Mouse (Mus musculus) limb, embryonic 14.5 days (tissue): Measurements from ENCODE around the gene 2010003K11Rik. TPM values are rescaled to one million over a fixed set of nuclear protein-coding genes. Genes with fewer than 3 reads are reported as not detected.

Source experiments
- ATAC-seq: fragments of 200-750 bp; cut with Nextera tagmentation; 2 replicates; pipeline ENCODE4 v1.8.0; 2017; ENCODE audit warnings: low read depth, moderate number of reproducible peaks, moderate TSS enrichment; ENCODE audit not compliant: low FRiP score
- DNase-seq: peaks from one replicate; pipeline ENCODE4 v3.0.0-alpha.2; 2015; ENCODE audit warnings: low spot score
- H3K27ac ChIP-seq: fragments of 300-500 bp; sonication (generic); replicated peaks from 2 replicates; pipeline ENCODE4 v1.5.1; 2014; ENCODE audit warnings: low read depth, mild to moderate bottlenecking, low read length, moderate library complexity, mixed read lengths
- H3K27me3 ChIP-seq: fragments of 300-500 bp; sonication (generic); 2 replicates; pipeline ENCODE4 v1.6.1; 2014; ENCODE audit warnings: low read length, mixed read lengths; ENCODE audit not compliant: control insufficient read depth, insufficient read depth
- H3K36me3 ChIP-seq: fragments of 300-500 bp; sonication (generic); 2 replicates; pipeline ENCODE4 v1.6.1; 2014; ENCODE audit warnings: mild to moderate bottlenecking, low read length, moderate library complexity, mixed read lengths; ENCODE audit not compliant: control insufficient read depth, insufficient read depth
- H3K4me1 ChIP-seq: fragments of 300-500 bp; sonication (generic); 2 replicates; pipeline ENCODE4 v1.6.1; 2014; ENCODE audit warnings: antibody characterized with exemption, low read length, mixed read lengths; ENCODE audit not compliant: control insufficient read depth, insufficient read depth
- H3K4me2 ChIP-seq: fragments of 300-500 bp; sonication (generic); replicated peaks from 2 replicates; pipeline ENCODE4 v1.6.1; 2014; ENCODE audit warnings: low read depth, mild to moderate bottlenecking, low read length, moderate library complexity; ENCODE audit not compliant: severe bottlenecking
- H3K4me3 ChIP-seq: fragments of 300-500 bp; sonication (generic); replicated peaks from 2 replicates; pipeline ENCODE4 v1.5.1; 2014; ENCODE audit warnings: low read length
- H3K9ac ChIP-seq: fragments of 300-500 bp; sonication (generic); 2 replicates; pipeline ENCODE4 v1.6.1; 2014; ENCODE audit warnings: mild to moderate bottlenecking, low read depth, low read length, moderate library complexity; ENCODE audit not compliant: severe bottlenecking
- H3K9me3 ChIP-seq: fragments of 300-500 bp; sonication (generic); 2 replicates; pipeline ENCODE4 v1.6.1; 2016; ENCODE audit warnings: low read length; ENCODE audit not compliant: control insufficient read depth
- POLR2A ChIP-seq: fragments of 200-500 bp; IDR thresholded peaks from 2 replicates; pipeline ENCODE4 v1.8.0; 2012; ENCODE audit warnings: inconsistent platforms, mild to moderate bottlenecking, moderate library complexity, borderline replicate concordance; ENCODE audit not compliant: insufficient read depth, insufficient read length; ENCODE audit errors: extremely low read depth
- WGBS: fragments of 180-500 bp; shearing (Covaris S2); extraction: QIAGEN DNeasy Blood & Tissue Kit; methylation state at CpG from one replicate; pipeline ENCODE4 v1.1.7; 2014; 5-methylcytosine and 5-hydroxymethylcytosine counted together
- polyA plus RNA-seq, 2 experiments: library from polyadenylated mRNA; depleted of rRNA in 1 of 2; stranded (reverse) in 1 of 2; unstranded in 1 of 2; fragments of >200 nt; fragmentation: Nextera tagmentation in 1 of 2; extraction: Ambion mirVana in 1 of 2; gene quantifications; 2 replicates each; pipeline versions ENCODE4 v1.2.1 to v1.2.3; 2012 to 2014

Gene 2010003K11Rik
- polyA plus RNA-seq, 2 experiments = not detected

DNA sequence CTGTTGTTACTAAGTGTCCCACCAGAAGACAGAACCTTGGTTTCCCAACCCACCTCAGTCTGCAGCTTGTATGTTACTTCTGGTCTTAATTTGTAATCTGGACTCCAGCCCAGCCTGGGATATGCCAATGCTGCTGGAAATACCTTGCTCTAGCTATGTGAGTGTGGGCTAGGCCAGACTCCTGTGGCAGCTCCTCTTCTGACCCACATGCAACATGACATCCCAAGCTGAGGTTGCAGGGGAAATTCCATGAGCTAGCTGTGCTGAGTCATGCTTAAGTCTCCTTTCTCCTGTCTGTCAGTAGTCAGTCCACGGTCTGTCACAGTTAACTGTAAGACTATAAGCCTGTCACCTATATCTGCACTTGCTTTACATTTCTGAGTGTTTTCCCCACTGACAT lies 19.1 kb upstream of the 2010003K11Rik start:
- no peak overlapping the region for H3K27ac ChIP-seq
- DNase-seq (no peak), ATAC-seq (no peak)
- no peak overlapping the region for H3K9ac ChIP-seq
- H3K27me3 ChIP-seq = no peaks in the 10 kb centered on the region
- no peak overlapping the region for H3K4me2 ChIP-seq
- H3K9me3 ChIP-seq = no peaks in the 10 kb centered on the region
- no peaks in the 10 kb centered on the region for H3K36me3 ChIP-seq
- H3K4me3 ChIP-seq = no peak overlapping the region
- peaks cover 26% of the 10 kb centered on the region for H3K4me1 ChIP-seq
- no peak for TF ChIP-seq POLR2A
- 75% methylated on average over 1 of the region's 1 CpGs for WGBS

DNA sequence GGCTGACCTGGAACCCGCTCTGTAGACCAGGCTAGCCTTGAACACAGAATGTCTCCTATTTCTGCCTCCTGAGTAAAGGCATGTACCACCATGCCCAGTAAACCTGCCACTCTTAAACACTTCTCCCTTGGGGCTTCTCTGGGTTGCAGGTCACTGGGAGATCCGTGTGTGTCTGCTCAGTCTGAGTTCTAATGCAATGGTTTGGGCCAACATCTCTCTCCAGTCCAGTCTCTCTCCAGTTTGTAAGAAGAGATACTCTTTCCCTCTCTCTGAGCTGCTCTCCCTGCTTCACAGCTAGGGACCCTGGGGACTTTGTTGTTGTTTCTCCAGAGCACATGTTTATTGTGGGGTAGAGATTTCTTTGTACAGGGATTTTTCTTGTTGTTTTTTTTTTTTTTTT lies 17.9 kb upstream of the 2010003K11Rik start:
- no peak overlapping the region; the same call in 1 of the 2 replicates for H3K27ac ChIP-seq
- 55% methylated on average over 2 of the region's 2 CpGs for WGBS

DNA sequence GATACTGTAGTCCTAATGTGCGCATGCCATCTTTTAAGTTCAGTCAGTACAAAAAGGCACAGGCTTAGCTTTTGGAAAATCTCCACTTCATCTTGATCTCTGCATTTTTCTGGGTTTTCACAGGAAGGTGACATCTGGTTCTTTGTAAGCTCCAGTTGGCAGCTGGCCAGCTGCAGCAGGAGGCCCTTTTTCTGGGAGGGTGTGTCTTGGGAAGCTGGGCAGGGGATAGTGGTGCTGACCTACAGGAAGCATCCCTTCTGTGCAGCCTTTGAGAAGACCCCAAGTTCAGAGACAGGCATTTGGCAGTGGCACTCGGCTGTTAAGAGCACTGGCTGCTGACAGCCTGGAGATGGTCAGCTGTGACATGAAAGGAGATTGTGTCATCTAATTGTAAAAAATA lies 17.4 kb upstream of the 2010003K11Rik start:
- ATAC-seq = peak; percentile 53
- no peak overlapping the region for H3K4me2 ChIP-seq

More for the DNA sequence above, 17.9 kb upstream of the 2010003K11Rik start:
- Histone ChIP-seq H3K36me3 (no peaks in the 10 kb centered on the region), H3K9me3 (no peaks in the 10 kb centered on the region), H3K27me3 (no peaks in the 10 kb centered on the region), H3K4me3 (no peak overlapping the region), H3K4me2 (no peak overlapping the region), H3K4me1 (peaks cover 26% of the 10 kb centered on the region), H3K9ac (no peak overlapping the region)
- ATAC-seq = no peak
- no peak for TF ChIP-seq POLR2A
- no peak for DNase-seq

DNA sequence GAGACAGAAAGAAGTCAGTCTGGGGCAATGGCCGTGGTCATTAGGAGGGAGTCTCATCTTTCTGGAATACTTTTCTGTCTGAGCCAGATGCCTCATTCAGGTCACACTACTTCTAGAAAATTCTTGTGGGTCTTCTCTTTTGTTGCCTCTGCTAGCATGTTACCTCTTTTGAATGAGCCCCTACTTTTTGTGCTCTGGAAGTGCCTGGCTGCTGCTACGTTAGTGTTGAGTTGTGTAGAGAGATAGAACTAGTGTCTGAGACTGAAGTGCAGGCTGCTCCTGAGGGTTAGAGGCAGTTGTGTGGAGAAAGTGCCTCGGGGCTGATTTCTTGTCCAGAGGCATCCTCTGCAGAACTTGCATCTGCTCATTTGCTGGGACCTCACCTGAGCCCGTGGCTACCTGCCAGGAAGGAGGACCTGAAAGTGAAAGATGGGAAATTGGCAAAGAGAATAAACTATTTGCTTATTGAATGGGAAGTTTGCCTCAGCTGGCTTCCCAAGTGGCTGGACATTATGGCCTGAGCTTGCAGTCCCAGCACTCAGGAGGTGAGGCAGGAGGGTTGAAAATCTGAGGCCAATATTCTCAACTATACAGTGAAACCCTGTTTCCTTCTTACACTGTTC lies 15.0 kb upstream of the 2010003K11Rik start:
- H3K9ac ChIP-seq = no peak overlapping the region
- no peak for DNase-seq
- H3K27me3 ChIP-seq = peaks cover 5% of the 10 kb centered on the region; the same call in 1 of the 2 replicates
- 62% methylated on average over 4 of the region's 4 CpGs for WGBS
- no peak for TF ChIP-seq POLR2A
- no peak for ATAC-seq
- no peak overlapping the region for H3K27ac ChIP-seq
- no peak overlapping the region for H3K4me2 ChIP-seq
- H3K9me3 ChIP-seq = no peaks in the 10 kb centered on the region
- H3K4me1 ChIP-seq = peaks cover 31% of the 10 kb centered on the region
- H3K36me3 ChIP-seq = no peaks in the 10 kb centered on the region
- no peak overlapping the region for H3K4me3 ChIP-seq

More for the DNA sequence above, 17.4 kb upstream of the 2010003K11Rik start:
- Histone ChIP-seq H3K27ac (peak overlapping the region; percentile 45; the same call in 1 of the 2 replicates), H3K4me3 (no peak overlapping the region), H3K9me3 (no peaks in the 10 kb centered on the region), H3K4me1 (peaks cover 30% of the 10 kb centered on the region), H3K27me3 (peaks cover 4% of the 10 kb centered on the region; the same call in 1 of the 2 replicates), H3K36me3 (no peaks in the 10 kb centered on the region), H3K9ac (no peak overlapping the region)
- DNase-seq = peak; percentile 57
- 28% methylated on average over 2 of the region's 2 CpGs for WGBS
- no peak for TF ChIP-seq POLR2A

DNA sequence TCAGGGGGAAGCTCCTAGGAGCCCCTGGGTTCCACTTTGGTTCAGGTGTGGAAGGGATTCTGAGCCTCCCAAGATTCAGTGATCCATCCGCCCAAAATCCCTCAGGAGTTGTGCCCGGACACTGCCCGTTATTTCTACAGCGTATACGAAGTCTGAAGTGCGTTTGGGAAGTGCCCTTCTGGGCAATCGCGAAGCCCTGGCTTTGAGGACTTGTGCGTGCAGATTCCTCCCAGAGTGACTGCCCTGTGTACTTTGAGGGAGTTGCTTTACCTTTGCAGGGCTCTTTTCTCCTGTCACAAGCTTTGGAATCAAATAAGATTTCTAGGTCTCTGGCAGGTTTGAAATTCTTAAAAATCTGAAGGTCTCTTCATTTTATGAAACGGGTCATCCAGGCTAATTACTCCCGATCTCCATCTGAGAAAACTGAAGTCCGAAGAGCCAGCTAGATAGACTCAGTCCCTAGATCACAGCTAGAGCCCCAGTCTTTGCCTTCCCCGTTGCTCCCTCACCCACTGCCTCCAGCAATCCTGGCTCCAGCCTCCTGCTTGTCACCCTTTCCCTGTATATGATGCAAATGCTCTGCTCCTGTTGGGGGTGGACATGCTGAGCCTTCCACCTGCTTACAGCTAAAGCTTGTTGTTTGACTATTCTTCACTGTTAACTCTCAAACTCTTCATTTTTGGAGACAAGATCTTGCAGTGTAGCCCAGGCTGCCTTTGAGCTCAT lies 12.9 kb upstream of the 2010003K11Rik start:
- no peak overlapping the region for H3K27ac ChIP-seq
- H3K9ac ChIP-seq = peak overlapping the region; percentile 53
- ATAC-seq (no peak), DNase-seq (no peak)
- H3K4me3 ChIP-seq = peak overlapping the region; percentile 70
- peaks cover 24% of the 10 kb centered on the region for H3K4me1 ChIP-seq
- no peaks in the 10 kb centered on the region for H3K9me3 ChIP-seq
- 7% methylated on average over 13 of the region's 13 CpGs for WGBS
- H3K27me3 ChIP-seq = peaks cover 5% of the 10 kb centered on the region; the same call in 1 of the 2 replicates
- no peaks in the 10 kb centered on the region for H3K36me3 ChIP-seq
- no peak for TF ChIP-seq POLR2A
- peak overlapping the region; percentile 94 for H3K4me2 ChIP-seq
